Mouse (Mus musculus) heart, adult 2 months (tissue): Measurements from ENCODE around the gene Cacng6.

Source experiments
- CTCF ChIP-seq: fragments of 200-600 bp; IDR thresholded peaks from 2 replicates; pipeline ENCODE4 v1.8.1; 2022; ENCODE audit warnings: antibody characterized with exemption, mild to moderate bottlenecking, moderate library complexity
- EP300 ChIP-seq: fragments of 200-500 bp; IDR thresholded peaks from 2 replicates; pipeline ENCODE4 v1.6.1; 2011; ENCODE audit warnings: low read depth, low read length, control low read depth; ENCODE audit not compliant: insufficient read depth

DNA sequence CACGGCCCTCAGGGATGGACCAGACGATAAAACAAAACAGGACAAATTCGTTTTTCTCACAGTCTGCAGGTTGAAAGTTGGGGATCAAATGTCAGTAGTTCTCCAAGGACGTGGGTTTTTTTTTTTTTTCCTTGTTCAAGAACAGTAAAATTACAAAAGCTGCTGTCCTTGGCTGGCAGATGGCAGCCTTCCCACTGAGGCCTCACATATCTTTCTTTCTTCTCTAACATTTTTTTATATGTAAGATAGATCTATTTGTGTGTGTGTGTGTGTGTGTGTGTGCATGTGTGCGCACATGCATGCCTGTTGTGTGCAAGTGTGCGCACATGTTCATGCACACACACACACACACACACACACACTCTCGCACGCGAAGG, 33.8 kb downstream of the Cacng6 start:
- TF ChIP-seq CTCF (no peak), EP300 (no peak)
